Comparison of ENCODE assay signal across 27 mouse cellular contexts in the genomic region with DNA sequence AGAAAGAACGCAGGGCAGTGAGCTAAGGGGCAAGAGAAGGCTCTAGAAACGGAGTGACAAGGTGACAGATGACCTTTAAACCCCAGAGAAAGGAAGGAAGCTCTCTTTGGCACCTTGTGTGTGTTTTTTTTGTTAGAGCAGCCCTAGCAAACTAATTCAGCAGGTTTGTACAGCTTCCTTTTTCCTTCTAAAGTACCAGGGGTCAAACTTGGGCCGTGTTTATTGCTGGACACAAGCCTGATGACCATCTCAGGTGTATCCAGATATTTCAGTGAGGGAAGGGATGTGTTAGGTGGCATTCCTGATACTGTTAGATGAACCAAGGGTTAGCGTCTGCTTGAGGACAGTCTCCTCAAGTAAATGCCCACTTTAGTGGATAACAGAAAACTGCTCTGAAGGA.
"Had no signal": no experiment of that assay in that cellular context is flagged by ENCODE, and none has a peak within 500 bp of the region (broad histone marks: within the 10 kb centered on the region; RNA-seq: fewer than 3 reads in every experiment).

No protein-coding gene starts in this region.

- H3K27ac ChIP-seq: heart, embryonic 13.5 days; heart, embryonic 15.5 days; hindbrain, embryonic 10.5 days; hindbrain, embryonic 12.5 days; hindbrain, embryonic 14.5 days; intestine, embryonic 15.5 days; layer of hippocampus, adult 2 months; left cerebral cortex, adult 2 months; limb, embryonic 10.5 days; limb, embryonic 12.5 days; liver, embryonic 13.5 days; liver, embryonic 15.5 days had no signal

- DNase-seq: gastrocnemius, postnatal 10 days; gastrocnemius, postnatal 25 days; heart, postnatal 14 days; heart, postnatal 4 days; kidney, adult 18-20 months; kidney, adult 9 months; kidney, postnatal 10 days; kidney, postnatal 25 days; kidney, postnatal 4 days; liver; liver, embryonic 13.5 days; liver, postnatal 0 days had no signal

- H3K4me2 ChIP-seq: heart, embryonic 13.5 days; heart, embryonic 15.5 days; hindbrain, embryonic 12.5 days; hindbrain, embryonic 14.5 days; intestine, embryonic 15.5 days; limb, embryonic 12.5 days; liver, embryonic 11.5 days; liver, embryonic 13.5 days; liver, embryonic 15.5 days had no signal

- H3K36me3 ChIP-seq: heart, embryonic 13.5 days; heart, embryonic 15.5 days; hindbrain, embryonic 10.5 days; hindbrain, embryonic 12.5 days; intestine, embryonic 15.5 days; limb, embryonic 10.5 days; limb, embryonic 12.5 days; liver, embryonic 13.5 days; liver, embryonic 15.5 days had no signal

- ATAC-seq: hindbrain, embryonic 16.5 days; inflammation-experienced regulatory T-cells, adult 6 months; intestine, embryonic 15.5 days; intestine, postnatal 0 days; liver, postnatal 0 days had no signal

- H3K4me1 ChIP-seq: liver, embryonic 13.5 days; liver, embryonic 15.5 days had no signal

- H3K4me3 ChIP-seq: heart, embryonic 13.5 days; heart, embryonic 15.5 days; hindbrain, embryonic 10.5 days; hindbrain, embryonic 12.5 days; intestine, embryonic 15.5 days; layer of hippocampus, adult 2 months; left cerebral cortex, adult 2 months; limb, embryonic 10.5 days; limb, embryonic 12.5 days; liver, embryonic 13.5 days; liver, embryonic 15.5 days had no signal

- H3K27me3 ChIP-seq: heart, embryonic 13.5 days; heart, embryonic 15.5 days; hindbrain, embryonic 12.5 days; intestine, embryonic 15.5 days; limb, embryonic 12.5 days; liver, embryonic 13.5 days; liver, embryonic 15.5 days had no signal

- H3K9ac ChIP-seq: heart, embryonic 13.5 days; heart, embryonic 15.5 days; hindbrain, embryonic 12.5 days; hindbrain, embryonic 14.5 days; intestine, embryonic 15.5 days; limb, embryonic 12.5 days; liver, embryonic 13.5 days; liver, embryonic 15.5 days; liver, postnatal 0 days had no signal

- H3K9me3 ChIP-seq: heart, embryonic 13.5 days; heart, embryonic 15.5 days; hindbrain, embryonic 10.5 days; hindbrain, embryonic 12.5 days; intestine, embryonic 15.5 days; limb, embryonic 10.5 days; limb, embryonic 12.5 days; liver, embryonic 13.5 days; liver, embryonic 15.5 days had no signal
